Mouse (Mus musculus): ENCODE data around the gene Fam107b. TPM values are rescaled to one million over a fixed set of nuclear protein-coding genes. Genes with fewer than 3 reads are reported as not detected.
A peak's percentile ranks its signal among the peaks of the same experiment; 100 is the strongest.

The Fam107b gene
- polyA plus RNA-seq, 1 experiment from 2014 or later: 27.0 TPM

DNA sequence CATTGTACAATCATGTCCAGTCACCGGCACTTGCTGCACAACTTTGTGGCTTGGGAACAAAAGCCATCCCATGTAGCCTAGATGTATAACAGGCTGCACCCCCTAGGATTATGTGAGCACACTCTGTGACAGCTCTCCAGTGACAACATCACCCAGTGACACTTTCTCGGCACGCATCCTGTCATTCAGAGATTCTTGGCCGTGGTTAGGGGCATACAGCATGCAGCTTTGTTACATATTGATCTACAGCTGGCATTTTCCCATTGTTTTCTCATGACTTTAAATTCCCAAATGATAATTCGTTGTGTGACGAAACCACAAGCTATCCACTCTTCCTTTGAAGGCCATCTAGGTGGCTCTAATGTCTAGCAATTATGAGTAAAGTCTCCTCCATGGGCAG lies 58.8 kb downstream of the Fam107b start:
- Histone ChIP-seq H3K36me3 (ENCODE audit: control insufficient read depth, insufficient read depth, low read length) (no peaks in the 10 kb centered on the region), H3K4me1 (ENCODE audit: control insufficient read depth, insufficient read depth, low read depth, low read length) (no peaks in the 10 kb centered on the region), H3K27me3 (replicated peaks; ENCODE audit: control insufficient read depth, insufficient read depth, low read length) (no peaks in the 10 kb centered on the region), H3K9me3 (ENCODE audit: control insufficient read depth, low read length) (no peaks in the 10 kb centered on the region), H3K9ac (ENCODE audit: low read depth, low read length) (no peak overlapping the region), H3K4me3 (ENCODE audit: low read length) (no peak overlapping the region), H3K4me2 (ENCODE audit: low read length) (no peak overlapping the region), H3K27ac (ENCODE audit: low read depth, low read length) (no peak overlapping the region)
- ATAC-seq: no peak
- WGBS: 80% methylated on average over 6 of the region's 6 CpGs

DNA sequence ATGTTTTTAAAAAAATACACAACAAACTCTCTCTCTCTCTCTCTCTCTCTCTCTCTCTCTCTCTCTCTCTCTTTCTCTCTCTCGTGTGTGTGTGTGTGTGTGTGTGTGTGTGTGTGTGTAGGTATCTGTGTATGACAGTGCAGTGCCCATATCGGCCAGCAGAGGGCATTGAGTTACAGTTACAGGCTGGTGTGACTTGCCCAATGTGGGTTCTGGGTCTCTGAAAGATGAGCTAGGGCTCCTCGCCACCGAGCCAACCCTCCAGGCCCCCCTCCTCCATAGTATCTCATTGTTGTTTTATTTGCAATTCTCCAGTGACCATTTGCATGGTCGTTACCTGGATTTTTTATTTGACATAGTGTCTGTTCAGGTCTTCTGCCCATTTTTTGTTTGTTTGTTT lies 59.5 kb downstream of the Fam107b start:
- no peak overlapping the region for H3K9ac ChIP-seq (ENCODE audit: low read depth, low read length)
- no peak overlapping the region for H3K27ac ChIP-seq (ENCODE audit: low read depth, low read length)
- ATAC-seq: no peak
- H3K27me3 ChIP-seq (replicated peaks; ENCODE audit: control insufficient read depth, insufficient read depth, low read length): no peaks in the 10 kb centered on the region
- H3K36me3 ChIP-seq (ENCODE audit: control insufficient read depth, insufficient read depth, low read length): no peaks in the 10 kb centered on the region
- H3K9me3 ChIP-seq (ENCODE audit: control insufficient read depth, low read length): no peaks in the 10 kb centered on the region
- WGBS: 82% methylated on average over 5 of the region's 5 CpGs
- H3K4me2 ChIP-seq (ENCODE audit: low read length): no peak overlapping the region
- no peaks in the 10 kb centered on the region for H3K4me1 ChIP-seq (ENCODE audit: control insufficient read depth, insufficient read depth, low read depth, low read length)
- no peak overlapping the region for H3K4me3 ChIP-seq (ENCODE audit: low read length)

DNA sequence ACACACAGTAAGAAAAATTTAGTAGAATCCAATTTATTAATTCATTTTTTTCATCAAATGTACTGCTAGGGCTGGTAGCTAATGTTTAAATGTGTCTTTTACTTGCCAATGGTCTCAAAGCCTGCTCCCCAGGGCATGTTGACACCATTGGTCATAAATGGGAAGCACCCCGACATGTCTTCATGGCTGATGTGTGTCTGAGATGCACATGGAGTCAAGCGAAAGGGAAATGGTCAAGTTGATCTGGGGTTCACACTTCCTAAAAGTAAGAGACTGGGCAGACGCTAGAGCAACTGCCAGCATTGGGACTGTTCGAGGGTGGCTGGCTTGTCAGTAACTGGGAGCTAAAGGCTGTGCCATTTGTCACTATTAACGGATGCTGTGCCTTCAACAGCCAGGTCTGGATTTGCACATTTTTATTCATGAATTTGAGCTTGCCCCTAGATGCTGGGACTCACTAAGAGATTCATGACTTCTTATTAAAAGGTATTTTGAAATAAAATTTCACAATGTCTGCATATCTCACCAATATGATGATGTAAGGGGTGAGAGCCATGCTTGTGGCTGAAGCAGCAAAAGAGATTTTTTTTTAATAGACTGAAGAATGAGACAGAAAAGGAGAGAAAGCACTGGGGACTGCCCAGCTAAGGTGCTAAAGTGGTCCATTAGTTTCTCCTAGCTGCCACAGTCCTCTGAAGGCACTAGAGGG lies 60.6 kb downstream of the Fam107b start:
- H3K9me3 ChIP-seq (ENCODE audit: control insufficient read depth, low read length): no peaks in the 10 kb centered on the region
- no peak for ATAC-seq

DNA sequence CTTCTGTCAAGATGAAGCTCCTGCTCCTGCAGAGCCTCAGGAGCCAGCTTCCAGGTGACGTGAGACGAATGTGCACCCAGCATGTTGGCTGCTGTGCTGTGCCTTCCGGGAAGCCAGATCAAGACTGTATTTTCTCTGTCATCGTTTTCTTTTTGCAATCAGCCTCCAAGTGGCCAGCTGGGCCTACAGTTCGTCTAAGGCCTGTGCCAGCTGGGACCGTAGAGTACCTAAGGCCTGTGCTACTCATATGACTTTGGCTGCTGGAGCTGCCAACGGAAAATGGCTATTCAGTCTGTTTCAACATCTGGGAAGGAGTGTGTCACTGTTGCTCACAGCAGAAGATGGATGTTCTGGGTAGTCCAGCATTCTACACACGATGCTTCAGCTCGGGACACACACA lies 62.8 kb downstream of the Fam107b start:
- Histone ChIP-seq H3K4me2 (ENCODE audit: low read length) (no peak overlapping the region), H3K4me3 (ENCODE audit: low read length) (no peak overlapping the region), H3K27ac (ENCODE audit: low read depth, low read length) (no peak overlapping the region), H3K27me3 (replicated peaks; ENCODE audit: control insufficient read depth, insufficient read depth, low read length) (no peaks in the 10 kb centered on the region), H3K36me3 (ENCODE audit: control insufficient read depth, insufficient read depth, low read length) (no peaks in the 10 kb centered on the region), H3K4me1 (ENCODE audit: control insufficient read depth, insufficient read depth, low read depth, low read length) (no peaks in the 10 kb centered on the region), H3K9me3 (ENCODE audit: control insufficient read depth, low read length) (no peaks in the 10 kb centered on the region), H3K9ac (ENCODE audit: low read depth, low read length) (no peak overlapping the region)
- peak; percentile 63 for ATAC-seq
- WGBS: 67% methylated on average over 9 of the region's 9 CpGs

More for the DNA sequence above, 60.6 kb downstream of the Fam107b start:
- H3K4me2 ChIP-seq (ENCODE audit: low read length): no peak overlapping the region
- 88% methylated on average over 5 of the region's 5 CpGs for WGBS
- H3K4me1 ChIP-seq (ENCODE audit: control insufficient read depth, insufficient read depth, low read depth, low read length): no peaks in the 10 kb centered on the region
- no peaks in the 10 kb centered on the region for H3K27me3 ChIP-seq (replicated peaks; ENCODE audit: control insufficient read depth, insufficient read depth, low read length)
- H3K4me3 ChIP-seq (ENCODE audit: low read length): no peak overlapping the region
- no peak overlapping the region for H3K27ac ChIP-seq (ENCODE audit: low read depth, low read length)
- H3K9ac ChIP-seq (ENCODE audit: low read depth, low read length): no peak overlapping the region
- no peaks in the 10 kb centered on the region for H3K36me3 ChIP-seq (ENCODE audit: control insufficient read depth, insufficient read depth, low read length)

DNA sequence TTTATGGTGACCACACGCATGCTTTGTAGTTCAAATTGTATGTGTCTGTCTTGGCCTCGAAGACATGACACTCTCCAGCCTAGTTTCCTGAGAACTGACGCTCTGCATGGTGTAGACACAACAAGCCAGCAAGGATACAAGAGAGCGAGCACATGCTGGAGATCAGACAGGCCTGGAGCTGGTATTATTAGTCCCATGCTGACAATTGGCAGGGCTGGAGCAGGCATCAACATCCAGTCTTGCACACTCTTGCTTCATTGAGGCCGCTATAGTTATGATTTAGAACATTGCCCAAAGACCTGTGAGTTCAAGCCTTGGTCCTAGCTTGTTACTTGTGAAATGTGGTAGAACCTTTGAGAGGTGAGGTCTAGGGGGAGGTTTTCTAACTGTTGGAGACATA lies 66.5 kb downstream of the Fam107b start:
- Histone ChIP-seq H3K4me3 (ENCODE audit: low read length) (no peak overlapping the region), H3K27me3 (replicated peaks; ENCODE audit: control insufficient read depth, insufficient read depth, low read length) (no peaks in the 10 kb centered on the region), H3K36me3 (ENCODE audit: control insufficient read depth, insufficient read depth, low read length) (no peaks in the 10 kb centered on the region), H3K9ac (ENCODE audit: low read depth, low read length) (no peak overlapping the region), H3K9me3 (ENCODE audit: control insufficient read depth, low read length) (no peaks in the 10 kb centered on the region), H3K27ac (ENCODE audit: low read depth, low read length) (no peak overlapping the region), H3K4me1 (ENCODE audit: control insufficient read depth, insufficient read depth, low read depth, low read length) (no peaks in the 10 kb centered on the region), H3K4me2 (ENCODE audit: low read length) (no peak overlapping the region)
- ATAC-seq: no peak
- 75% methylated on average over 5 of the region's 5 CpGs for WGBS

DNA sequence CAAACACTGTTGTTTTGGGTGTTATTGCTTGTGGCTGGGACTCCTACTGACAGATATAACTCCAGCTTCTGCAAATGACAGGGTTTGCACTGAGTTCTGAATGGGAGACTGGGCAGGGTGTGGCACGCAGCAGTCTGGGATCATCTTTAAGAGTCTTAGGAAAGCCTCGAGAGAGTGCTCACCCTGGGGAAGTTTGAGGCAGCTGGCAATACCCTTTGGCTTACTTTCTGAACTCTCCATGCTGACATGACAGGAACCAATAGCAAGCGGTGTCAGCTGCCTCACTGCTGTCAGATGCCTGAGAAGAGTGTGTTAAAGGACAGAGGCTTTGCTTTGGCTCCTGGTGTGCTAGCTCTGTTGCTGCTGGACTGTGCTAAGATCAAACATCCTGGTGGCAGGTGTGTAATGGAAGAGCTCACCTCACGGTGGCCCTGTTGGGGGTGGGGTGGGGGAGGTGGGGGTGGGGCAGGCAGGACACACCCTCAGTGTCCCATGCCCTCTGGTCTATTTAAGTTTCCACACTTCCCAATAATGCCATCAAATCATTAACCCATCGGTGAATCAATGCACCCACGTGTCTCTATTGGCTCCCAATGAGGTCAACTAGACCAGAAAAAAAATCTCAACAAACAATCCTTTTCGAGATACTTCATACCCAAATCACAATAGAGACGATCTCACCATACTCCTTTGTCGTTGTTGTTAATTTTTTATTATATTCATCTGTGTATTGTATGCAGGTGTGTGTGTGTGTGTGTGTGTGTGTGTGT lies 70.9 kb downstream of the Fam107b start:
- 84% methylated on average over 9 of the region's 9 CpGs for WGBS
- no peak for ATAC-seq
- no peak overlapping the region for H3K4me3 ChIP-seq (ENCODE audit: low read length)
- no peaks in the 10 kb centered on the region for H3K4me1 ChIP-seq (ENCODE audit: control insufficient read depth, insufficient read depth, low read depth, low read length)
- H3K27ac ChIP-seq (ENCODE audit: low read depth, low read length): no peak overlapping the region
- H3K4me2 ChIP-seq (ENCODE audit: low read length): no peak overlapping the region
- H3K9ac ChIP-seq (ENCODE audit: low read depth, low read length): no peak overlapping the region
- H3K9me3 ChIP-seq (ENCODE audit: control insufficient read depth, low read length): no peaks in the 10 kb centered on the region
- no peaks in the 10 kb centered on the region for H3K36me3 ChIP-seq (ENCODE audit: control insufficient read depth, insufficient read depth, low read length)
- H3K27me3 ChIP-seq (replicated peaks; ENCODE audit: control insufficient read depth, insufficient read depth, low read length): no peaks in the 10 kb centered on the region

DNA sequence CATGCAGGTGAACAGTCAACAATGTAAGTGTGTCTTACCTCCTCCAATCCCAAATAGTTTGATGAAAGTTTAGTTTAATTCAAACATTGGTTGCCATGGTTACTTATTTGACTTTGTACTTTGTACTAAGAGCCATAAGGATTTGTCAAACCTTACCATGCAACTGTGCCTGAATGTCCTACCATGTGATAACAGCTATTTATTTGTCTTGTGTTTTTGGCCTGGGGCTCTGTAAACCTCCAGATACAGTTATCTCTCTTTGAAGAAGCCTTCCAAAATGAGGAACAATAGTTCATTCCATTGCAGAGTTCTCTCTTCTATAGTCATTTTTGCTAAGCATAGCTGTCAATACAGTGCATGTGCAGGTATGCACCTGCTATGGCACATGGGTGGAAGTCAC lies 72.7 kb downstream of the Fam107b start:
- Histone ChIP-seq H3K4me2 (ENCODE audit: low read length) (no peak overlapping the region), H3K27ac (ENCODE audit: low read depth, low read length) (no peak overlapping the region), H3K9me3 (ENCODE audit: control insufficient read depth, low read length) (no peaks in the 10 kb centered on the region), H3K36me3 (ENCODE audit: control insufficient read depth, insufficient read depth, low read length) (no peaks in the 10 kb centered on the region), H3K9ac (ENCODE audit: low read depth, low read length) (no peak overlapping the region), H3K4me3 (ENCODE audit: low read length) (no peak overlapping the region), H3K27me3 (replicated peaks; ENCODE audit: control insufficient read depth, insufficient read depth, low read length) (no peaks in the 10 kb centered on the region), H3K4me1 (ENCODE audit: control insufficient read depth, insufficient read depth, low read depth, low read length) (no peaks in the 10 kb centered on the region)
- ATAC-seq: no peak

DNA sequence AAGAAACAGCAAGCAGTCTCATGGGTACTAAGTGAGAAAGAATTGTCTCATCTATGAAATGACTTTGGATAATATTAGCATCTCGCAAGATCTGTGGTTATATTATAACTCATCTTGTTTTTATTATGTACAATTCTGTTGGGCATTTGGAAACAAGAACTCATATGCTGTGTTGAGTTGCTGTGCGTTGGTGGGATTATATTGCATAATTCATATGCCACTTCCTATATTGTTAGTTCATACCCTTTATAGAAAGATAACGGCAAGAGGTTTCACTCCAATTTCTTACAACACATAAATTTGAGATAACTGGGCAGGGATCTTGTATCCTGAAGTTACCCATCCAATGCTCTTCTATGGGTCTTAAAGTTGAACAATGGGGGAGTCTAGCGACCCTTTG lies 75.5 kb downstream of the Fam107b start:
- H3K4me3 ChIP-seq (ENCODE audit: low read length): no peak overlapping the region
- no peak overlapping the region for H3K4me2 ChIP-seq (ENCODE audit: low read length)
- no peak overlapping the region for H3K27ac ChIP-seq (ENCODE audit: low read depth, low read length)
- H3K36me3 ChIP-seq (ENCODE audit: control insufficient read depth, insufficient read depth, low read length): no peaks in the 10 kb centered on the region
- H3K4me1 ChIP-seq (ENCODE audit: control insufficient read depth, insufficient read depth, low read depth, low read length): no peaks in the 10 kb centered on the region
- H3K27me3 ChIP-seq (replicated peaks; ENCODE audit: control insufficient read depth, insufficient read depth, low read length): no peaks in the 10 kb centered on the region
- 87% methylated on average over 4 of the region's 4 CpGs for WGBS
- ATAC-seq: no peak
- H3K9ac ChIP-seq (ENCODE audit: low read depth, low read length): no peak overlapping the region
- no peaks in the 10 kb centered on the region for H3K9me3 ChIP-seq (ENCODE audit: control insufficient read depth, low read length)

DNA sequence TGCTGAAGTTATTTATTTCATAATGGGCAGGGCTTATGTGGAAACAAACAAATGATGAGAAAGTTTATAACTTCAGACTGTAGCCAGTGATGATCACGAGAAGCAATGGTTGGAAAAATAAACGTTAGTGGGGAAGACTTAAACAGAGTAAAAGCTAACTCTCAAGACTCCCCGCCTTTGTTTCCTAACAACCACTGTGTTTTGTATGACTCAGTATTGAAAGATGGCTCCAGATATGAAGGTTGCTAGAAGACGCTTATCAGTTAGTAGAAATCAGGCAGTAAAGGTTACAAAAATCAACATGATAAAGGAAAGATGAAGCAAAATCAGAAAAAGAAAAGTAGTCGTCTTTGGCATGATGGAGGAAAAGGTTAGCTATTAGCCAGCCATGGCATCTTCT lies 78.9 kb downstream of the Fam107b start:
- ATAC-seq: no peak
- Histone ChIP-seq H3K36me3 (ENCODE audit: control insufficient read depth, insufficient read depth, low read length) (no peaks in the 10 kb centered on the region), H3K4me2 (ENCODE audit: low read length) (no peak overlapping the region), H3K9ac (ENCODE audit: low read depth, low read length) (no peak overlapping the region), H3K9me3 (ENCODE audit: control insufficient read depth, low read length) (no peaks in the 10 kb centered on the region), H3K27ac (ENCODE audit: low read depth, low read length) (no peak overlapping the region), H3K27me3 (replicated peaks; ENCODE audit: control insufficient read depth, insufficient read depth, low read length) (no peaks in the 10 kb centered on the region), H3K4me3 (ENCODE audit: low read length) (no peak overlapping the region), H3K4me1 (ENCODE audit: control insufficient read depth, insufficient read depth, low read depth, low read length) (no peaks in the 10 kb centered on the region)
- WGBS: 83% methylated on average over 5 of the region's 5 CpGs
